Mouse (Mus musculus): Measurements from ENCODE around the gene Supt7l. TPM values are rescaled to one million over a fixed set of nuclear protein-coding genes. Genes with fewer than 3 reads are reported as not detected.
"Not testable (repeated sequence)": the region's sequence is repeated elsewhere in the genome, so short reads cannot be mapped to it uniquely, and the experiment has no call there.

The Supt7l gene
- 18.3 and 21.9 TPM in 2 replicates for polyA plus RNA-seq (2015; fragmentation: Nextera tagmentation; extraction: Ambion mirVana)

DNA sequence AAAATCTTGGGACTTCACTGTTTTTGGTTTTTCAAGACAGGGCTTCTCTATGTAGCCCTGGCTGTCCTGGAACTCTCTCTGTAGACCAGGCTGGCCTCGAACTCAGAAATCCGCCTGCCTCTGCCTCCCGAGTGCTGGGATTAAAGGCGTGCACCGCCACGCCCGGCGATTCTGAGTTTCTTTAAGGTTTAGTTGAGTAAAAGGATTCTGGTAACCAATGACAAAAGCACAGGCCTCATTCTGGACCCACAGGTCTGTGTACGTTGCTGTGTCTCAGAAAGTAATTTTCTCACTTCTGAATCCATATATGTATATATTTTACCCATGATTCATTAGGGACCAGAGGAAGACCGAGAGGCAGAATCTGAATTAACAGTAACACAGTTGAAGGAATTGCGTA lies at the start of gene Supt7l:
Gene Supt7l, minus strand, starts transcription at position 101 of the 400 bp plus-strand sequence.
- peak within 1 kb of the TSS; percentile 95 for H3K4me3 ChIP-seq (replicated peaks; ENCODE audit: low read length)
- WGBS = 73% methylated on average over 11 of the region's 11 CpGs
- peak within 1 kb of the TSS; percentile 93 for H3K9ac ChIP-seq (ENCODE audit: low read length)
- not testable (repeated sequence) for H3K9me3 ChIP-seq (replicated peaks; ENCODE audit: control insufficient read depth, low read length); H3K36me3 ChIP-seq (ENCODE audit: control insufficient read depth, insufficient read depth, low read length); ATAC-seq (ENCODE audit: insufficient read depth, low FRiP score); H3K27me3 ChIP-seq (ENCODE audit: control insufficient read depth, insufficient read depth, low read length)
- H3K4me2 ChIP-seq (ENCODE audit: low read depth, low read length) = peak within 1 kb of the TSS; percentile 88
- peak within 1 kb of the TSS; percentile 90; the same call in 1 of the 2 replicates for H3K27ac ChIP-seq (ENCODE audit: low read length)
- peaks cover 10% of the 10 kb centered on the region for H3K4me1 ChIP-seq (ENCODE audit: control insufficient read depth, insufficient read depth, low read length)

DNA sequence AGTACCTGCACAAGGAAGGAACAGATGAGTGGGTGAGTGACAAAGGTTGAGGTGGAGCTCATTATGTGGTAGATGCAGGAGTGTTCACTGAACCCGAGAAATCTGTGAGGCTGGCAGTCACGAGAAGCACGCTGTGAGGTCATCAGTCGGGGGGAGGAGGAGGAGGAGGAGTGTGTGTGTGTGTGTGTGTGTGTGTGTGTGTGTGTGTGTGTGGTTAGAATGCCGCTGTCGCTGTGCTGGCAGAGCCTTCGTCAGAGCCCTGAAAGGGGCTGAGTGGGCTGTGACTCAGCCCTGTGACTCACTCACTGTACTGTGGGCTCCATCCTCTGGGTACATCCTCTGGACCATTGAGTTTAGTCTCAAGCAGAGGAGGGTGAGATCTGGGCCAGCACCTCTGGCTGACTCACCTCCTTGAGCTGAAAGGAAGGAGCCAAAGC lies 49.0 kb upstream of the Supt7l start:
- H3K36me3 ChIP-seq (ENCODE audit: control insufficient read depth, insufficient read depth, low read length) = no peaks in the 10 kb centered on the region
- H3K9me3 ChIP-seq (replicated peaks; ENCODE audit: control insufficient read depth, low read length) = no peaks in the 10 kb centered on the region
- H3K9ac ChIP-seq (ENCODE audit: low read length) = no peak overlapping the region
- H3K27me3 ChIP-seq (ENCODE audit: control insufficient read depth, insufficient read depth, low read length) = no peaks in the 10 kb centered on the region
- WGBS = 61% methylated on average over 7 of the region's 7 CpGs
- H3K4me3 ChIP-seq (replicated peaks; ENCODE audit: low read length) = no peak overlapping the region
- peak overlapping the region; percentile 4; the same call in 1 of the 2 replicates for H3K27ac ChIP-seq (ENCODE audit: low read length)
- H3K4me1 ChIP-seq (ENCODE audit: control insufficient read depth, insufficient read depth, low read length) = peaks cover 2% of the 10 kb centered on the region; the same call in 1 of the 2 replicates
- H3K4me2 ChIP-seq (ENCODE audit: low read depth, low read length) = no peak overlapping the region
- peak; percentile 83 for ATAC-seq (ENCODE audit: insufficient read depth, low FRiP score)

DNA sequence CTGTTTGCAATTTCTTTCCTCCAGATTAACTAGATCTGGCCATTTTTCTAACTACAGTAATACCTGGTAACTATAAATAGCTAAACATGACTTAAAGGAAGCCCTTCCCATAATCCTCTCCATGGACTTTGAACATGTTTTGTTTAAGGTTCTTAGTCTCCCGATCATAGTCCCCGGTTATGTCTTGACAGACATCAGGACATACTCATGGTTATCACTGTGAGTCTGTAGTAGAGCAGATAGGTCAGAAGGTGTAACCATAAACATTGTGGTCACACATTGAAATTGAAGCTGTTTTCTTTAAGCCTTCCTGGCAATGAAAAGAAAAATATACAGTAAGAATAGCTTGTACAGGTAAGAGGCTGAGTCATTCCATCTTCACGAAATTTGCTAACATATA lies 46.1 kb upstream of the Supt7l start:
- Histone ChIP-seq H3K4me3 (replicated peaks; ENCODE audit: low read length) (no peak overlapping the region), H3K9ac (ENCODE audit: low read length) (no peak overlapping the region), H3K36me3 (ENCODE audit: control insufficient read depth, insufficient read depth, low read length) (no peaks in the 10 kb centered on the region), H3K27ac (ENCODE audit: low read length) (no peak overlapping the region), H3K27me3 (ENCODE audit: control insufficient read depth, insufficient read depth, low read length) (no peaks in the 10 kb centered on the region), H3K9me3 (replicated peaks; ENCODE audit: control insufficient read depth, low read length) (no peaks in the 10 kb centered on the region), H3K4me2 (ENCODE audit: low read depth, low read length) (no peak overlapping the region), H3K4me1 (ENCODE audit: control insufficient read depth, insufficient read depth, low read length) (peaks cover 12% of the 10 kb centered on the region)
- ATAC-seq (ENCODE audit: insufficient read depth, low FRiP score) = no peak
- WGBS = 84% methylated on average over 3 of the region's 3 CpGs

DNA sequence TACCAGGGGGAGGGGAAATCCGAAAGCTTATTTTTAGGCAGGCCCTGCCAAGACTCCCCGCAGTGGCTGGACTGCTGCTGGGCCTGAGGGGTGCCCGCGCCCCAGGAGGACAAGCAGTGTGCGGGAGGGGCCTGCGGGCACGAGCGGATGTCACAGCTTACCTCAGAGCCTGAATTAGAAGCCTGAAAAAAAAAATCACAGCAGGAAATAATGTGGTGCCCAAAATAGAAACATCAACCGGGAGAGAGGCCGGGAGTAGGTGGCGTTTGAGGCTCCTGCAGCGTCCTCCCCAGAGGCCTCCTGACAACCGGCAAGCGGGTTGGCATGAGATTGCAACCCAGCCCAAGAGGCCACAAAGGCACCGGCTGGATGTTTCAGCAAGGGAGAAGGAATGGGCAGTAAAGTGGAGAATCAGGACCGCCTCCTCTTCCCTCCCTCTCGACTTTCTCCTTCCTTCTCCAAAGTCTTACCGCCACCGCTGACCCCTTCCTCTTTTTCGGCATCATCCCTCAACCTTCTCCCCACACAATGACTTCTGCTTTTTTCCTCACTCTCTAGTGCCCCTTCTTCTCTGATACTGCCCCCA lies 43.5 kb upstream of the Supt7l start:
- peak overlapping the region; percentile 40 for H3K4me2 ChIP-seq (ENCODE audit: low read depth, low read length)
- H3K4me1 ChIP-seq (ENCODE audit: control insufficient read depth, insufficient read depth, low read length) = peaks cover 12% of the 10 kb centered on the region
- no peak overlapping the region; the same call in 1 of the 2 replicates for H3K4me3 ChIP-seq (replicated peaks; ENCODE audit: low read length)
- ATAC-seq (ENCODE audit: insufficient read depth, low FRiP score) = peak; percentile 72; the same call in 1 of the 2 replicates
- H3K9ac ChIP-seq (ENCODE audit: low read length) = peak overlapping the region; percentile 64
- H3K27me3 ChIP-seq (ENCODE audit: control insufficient read depth, insufficient read depth, low read length) = no peaks in the 10 kb centered on the region
- no peaks in the 10 kb centered on the region for H3K36me3 ChIP-seq (ENCODE audit: control insufficient read depth, insufficient read depth, low read length)
- peak overlapping the region; percentile 64 for H3K27ac ChIP-seq (ENCODE audit: low read length)
- no peaks in the 10 kb centered on the region for H3K9me3 ChIP-seq (replicated peaks; ENCODE audit: control insufficient read depth, low read length)
- WGBS = 18% methylated on average over 20 of the region's 20 CpGs

DNA sequence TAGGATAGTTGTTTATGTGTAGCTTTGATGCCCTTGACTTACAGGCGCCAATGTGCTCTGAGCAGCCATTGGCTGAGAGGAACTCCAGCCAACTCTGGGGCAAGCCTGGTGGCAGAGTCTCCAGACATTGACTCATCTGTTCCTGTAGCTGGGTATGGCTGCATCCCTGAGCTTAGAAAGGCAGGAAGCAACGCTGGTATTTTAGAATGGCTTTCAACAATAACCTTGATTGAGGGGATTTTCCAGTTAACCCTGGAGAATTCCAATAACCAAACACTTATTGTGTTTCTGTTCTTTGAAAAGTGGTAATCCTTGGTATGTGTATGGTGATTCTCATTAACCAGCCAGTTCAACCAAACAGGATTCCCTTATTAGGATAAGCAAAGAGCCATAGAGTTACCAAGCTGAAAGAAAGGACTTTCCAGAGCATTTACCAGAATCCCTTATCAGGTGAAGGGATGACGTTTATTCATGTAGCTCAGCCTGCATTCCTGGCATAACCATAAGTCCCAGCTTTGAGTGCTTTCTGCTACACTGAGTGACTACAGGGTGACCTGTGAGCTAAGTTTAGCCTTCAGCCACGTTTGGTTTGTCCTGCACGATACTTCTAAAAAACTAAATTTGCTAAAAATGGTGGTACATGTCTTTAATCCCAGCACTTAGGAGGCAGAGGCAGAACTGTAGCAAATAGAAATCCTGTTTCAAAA lies 40.5 kb upstream of the Supt7l start:
- H3K27ac ChIP-seq (ENCODE audit: low read length) = no peak overlapping the region
- peaks cover 12% of the 10 kb centered on the region for H3K4me1 ChIP-seq (ENCODE audit: control insufficient read depth, insufficient read depth, low read length)
- H3K9me3 ChIP-seq (replicated peaks; ENCODE audit: control insufficient read depth, low read length) = no peaks in the 10 kb centered on the region
- H3K27me3 ChIP-seq (ENCODE audit: control insufficient read depth, insufficient read depth, low read length) = no peaks in the 10 kb centered on the region
- no peak overlapping the region for H3K4me3 ChIP-seq (replicated peaks; ENCODE audit: low read length)
- no peak overlapping the region for H3K9ac ChIP-seq (ENCODE audit: low read length)
- 60% methylated on average over 5 of the region's 5 CpGs for WGBS
- ATAC-seq (ENCODE audit: insufficient read depth, low FRiP score) = no peak
- no peak overlapping the region for H3K4me2 ChIP-seq (ENCODE audit: low read depth, low read length)
- H3K36me3 ChIP-seq (ENCODE audit: control insufficient read depth, insufficient read depth, low read length) = no peaks in the 10 kb centered on the region

DNA sequence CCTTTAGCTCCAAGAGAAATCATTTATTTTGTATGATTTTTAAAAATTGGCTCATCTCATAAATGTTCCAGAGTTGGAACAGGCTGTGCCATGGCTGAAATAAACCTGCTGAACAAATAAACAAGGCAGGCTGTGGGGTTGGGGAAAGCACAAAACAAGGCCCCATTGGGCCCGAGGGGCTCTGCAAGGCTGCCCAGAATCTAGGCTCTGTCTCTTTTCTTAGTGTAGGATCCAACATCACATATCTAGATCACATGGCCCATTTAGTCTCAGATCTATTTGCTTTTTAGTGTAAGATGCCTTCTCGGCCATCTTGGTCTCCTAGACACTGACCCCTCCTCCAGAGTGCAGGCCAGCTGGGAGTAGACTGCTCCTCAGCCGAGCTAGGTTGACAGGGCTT lies 38.9 kb upstream of the Supt7l start:
- no peak for ATAC-seq (ENCODE audit: insufficient read depth, low FRiP score)
- Histone ChIP-seq H3K27ac (ENCODE audit: low read length) (no peak overlapping the region), H3K9ac (ENCODE audit: low read length) (no peak overlapping the region), H3K4me3 (replicated peaks; ENCODE audit: low read length) (no peak overlapping the region), H3K27me3 (ENCODE audit: control insufficient read depth, insufficient read depth, low read length) (no peaks in the 10 kb centered on the region), H3K36me3 (ENCODE audit: control insufficient read depth, insufficient read depth, low read length) (no peaks in the 10 kb centered on the region), H3K9me3 (replicated peaks; ENCODE audit: control insufficient read depth, low read length) (no peaks in the 10 kb centered on the region), H3K4me1 (ENCODE audit: control insufficient read depth, insufficient read depth, low read length) (peaks cover 9% of the 10 kb centered on the region), H3K4me2 (ENCODE audit: low read depth, low read length) (no peak overlapping the region)
- 57% methylated on average over 3 of the region's 3 CpGs for WGBS

DNA sequence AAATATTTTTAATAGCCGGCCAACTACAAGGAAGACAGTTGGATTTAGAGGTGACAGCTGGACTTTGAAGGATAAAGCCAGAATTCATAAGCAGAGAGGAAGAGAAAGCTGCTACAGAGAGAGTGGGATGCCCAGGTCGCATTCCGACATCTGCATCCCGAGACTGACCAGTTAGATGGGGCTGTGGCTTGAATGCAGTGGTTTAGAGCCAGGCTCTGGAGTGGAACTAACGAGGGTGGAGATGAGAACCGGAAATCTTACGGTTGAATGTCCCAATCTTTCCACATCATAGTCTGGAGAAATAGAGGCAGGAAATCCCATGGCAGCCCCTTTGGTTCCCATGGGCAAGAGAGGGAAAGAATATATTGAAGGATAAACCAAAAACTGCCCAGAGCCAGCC lies 38.4 kb upstream of the Supt7l start:
- no peaks in the 10 kb centered on the region for H3K36me3 ChIP-seq (ENCODE audit: control insufficient read depth, insufficient read depth, low read length)
- peaks cover 5% of the 10 kb centered on the region for H3K4me1 ChIP-seq (ENCODE audit: control insufficient read depth, insufficient read depth, low read length)
- ATAC-seq (ENCODE audit: insufficient read depth, low FRiP score) = no peak
- H3K9me3 ChIP-seq (replicated peaks; ENCODE audit: control insufficient read depth, low read length) = no peaks in the 10 kb centered on the region
- H3K27me3 ChIP-seq (ENCODE audit: control insufficient read depth, insufficient read depth, low read length) = no peaks in the 10 kb centered on the region
- 91% methylated on average over 7 of the region's 7 CpGs for WGBS
- H3K4me3 ChIP-seq (replicated peaks; ENCODE audit: low read length) = no peak overlapping the region
- H3K9ac ChIP-seq (ENCODE audit: low read length) = no peak overlapping the region
- H3K27ac ChIP-seq (ENCODE audit: low read length) = no peak overlapping the region
- no peak overlapping the region for H3K4me2 ChIP-seq (ENCODE audit: low read depth, low read length)

DNA sequence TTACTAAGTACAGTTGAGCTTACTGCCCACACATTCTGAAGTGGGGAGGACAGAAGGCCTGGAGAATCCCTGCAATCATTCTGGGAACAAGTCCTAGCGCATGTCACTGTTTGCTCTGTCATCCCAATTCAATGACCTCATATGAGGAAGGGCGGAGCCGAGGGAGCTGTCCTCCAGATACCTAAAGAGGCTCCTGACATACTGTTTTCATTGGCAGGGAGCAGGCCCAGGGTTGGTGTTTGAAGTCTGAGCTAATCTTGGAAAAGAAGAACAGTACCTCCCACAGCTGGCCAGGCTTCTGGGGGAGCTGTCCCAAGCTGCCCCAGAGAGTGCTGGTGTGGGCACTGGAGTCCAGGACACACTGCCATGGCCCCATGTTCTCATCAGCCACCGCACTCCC lies 37.4 kb upstream of the Supt7l start:
- H3K27me3 ChIP-seq (ENCODE audit: control insufficient read depth, insufficient read depth, low read length) = no peaks in the 10 kb centered on the region
- peak overlapping the region; percentile 53 for H3K27ac ChIP-seq (ENCODE audit: low read length)
- ATAC-seq (ENCODE audit: insufficient read depth, low FRiP score) = 0 out of 2 replicates have a peak, but pooled peaks have one; percentile 12
- H3K36me3 ChIP-seq (ENCODE audit: control insufficient read depth, insufficient read depth, low read length) = no peaks in the 10 kb centered on the region
- no peak overlapping the region for H3K4me3 ChIP-seq (replicated peaks; ENCODE audit: low read length)
- H3K4me1 ChIP-seq (ENCODE audit: control insufficient read depth, insufficient read depth, low read length) = no peaks in the 10 kb centered on the region
- no peak overlapping the region for H3K9ac ChIP-seq (ENCODE audit: low read length)
- 82% methylated on average over 4 of the region's 4 CpGs for WGBS
- H3K4me2 ChIP-seq (ENCODE audit: low read depth, low read length) = no peak overlapping the region
- H3K9me3 ChIP-seq (replicated peaks; ENCODE audit: control insufficient read depth, low read length) = no peaks in the 10 kb centered on the region

DNA sequence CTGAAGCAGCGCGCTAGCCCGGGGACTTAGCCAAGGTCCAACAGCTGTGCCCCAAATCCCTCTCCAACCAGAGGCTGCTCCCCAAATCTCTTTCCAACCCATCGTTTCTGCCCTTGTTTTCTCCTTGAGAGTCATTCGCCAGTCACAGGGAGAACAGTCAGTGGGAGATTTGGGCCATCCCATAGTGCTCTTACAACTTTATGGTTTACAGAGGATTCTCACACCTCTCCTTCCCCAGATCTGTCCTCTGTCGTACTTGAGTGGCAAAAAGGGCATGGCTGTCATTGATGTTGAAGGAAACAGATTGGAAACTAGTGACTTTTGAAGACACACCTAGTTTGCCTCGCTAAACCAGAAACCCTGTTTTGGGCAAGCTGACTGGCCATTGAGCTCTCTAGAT lies 36.3 kb upstream of the Supt7l start:
- Histone ChIP-seq H3K9ac (ENCODE audit: low read length) (peak overlapping the region; percentile 37; the same call in 1 of the 2 replicates), H3K9me3 (replicated peaks; ENCODE audit: control insufficient read depth, low read length) (no peaks in the 10 kb centered on the region), H3K4me1 (ENCODE audit: control insufficient read depth, insufficient read depth, low read length) (no peaks in the 10 kb centered on the region), H3K4me2 (ENCODE audit: low read depth, low read length) (no peak overlapping the region), H3K36me3 (ENCODE audit: control insufficient read depth, insufficient read depth, low read length) (no peaks in the 10 kb centered on the region), H3K4me3 (replicated peaks; ENCODE audit: low read length) (no peak overlapping the region), H3K27ac (ENCODE audit: low read length) (peak overlapping the region; percentile 43; the same call in 1 of the 2 replicates), H3K27me3 (ENCODE audit: control insufficient read depth, insufficient read depth, low read length) (no peaks in the 10 kb centered on the region)
- WGBS = 40% methylated on average over 7 of the region's 7 CpGs
- no peak for ATAC-seq (ENCODE audit: insufficient read depth, low FRiP score)

Measured in stomach, embryonic 16.5 days (tissue).